In genomic region chr12:108179246-108179320, GRCm38 (mm10) we compare ENCODE assay signal across 8 mouse cellular contexts. TPM values are rescaled to one million over a fixed set of nuclear protein-coding genes. Genes with fewer than 3 reads are reported as not detected.
DNase-seq lines count a peak whose midpoint lies in the region; ATAC-seq and TF ChIP-seq lines count a peak whose summit lies in the region.

Gene Setd3 (minus strand): TSS chr12:108179314.

- WGBS in lung, embryonic 14.5 days: 0% methylated on average over 9 of the region's 9 CpGs
- WGBS in embryonic facial prominence, embryonic 12.5 days: 0% methylated on average over 4 of the region's 9 CpGs
- 2% methylated on average over 7 of the region's 9 CpGs for WGBS in heart, embryonic 14.5 days
- 0% methylated on average over 8 of the region's 9 CpGs for WGBS in neural tube, embryonic 12.5 days

- no peak for DNase-seq in lung, embryonic 14.5 days
- DNase-seq in lung, postnatal 14 days: no peak
- no peak for DNase-seq in left cerebral cortex, postnatal 25 days (ENCODE audit: low spot score in 2 of 2)
- DNase-seq in embryo, embryonic 10 days (ENCODE audit: low spot score): no peak
- DNase-seq in kidney, postnatal 14 days: no peak

- H3K27me3 ChIP-seq in lung, embryonic 14.5 days (ENCODE audit: insufficient read depth, low read length): no peaks in the 10 kb centered on the region
- no peaks in the 10 kb centered on the region for H3K27me3 ChIP-seq in embryonic facial prominence, embryonic 12.5 days
- H3K27me3 ChIP-seq in heart, embryonic 14.5 days (ENCODE audit: control insufficient read depth, insufficient read depth, low read length): no peaks in the 10 kb centered on the region
- H3K27me3 ChIP-seq in neural tube, embryonic 12.5 days (replicated peaks): no peaks in the 10 kb centered on the region

- no peak for TF ChIP-seq CTCF in lung, embryonic 14.5 days (IDR thresholded peaks at IDR 0.05; ENCODE audit: low read depth)

- peaks cover 12% of the 10 kb centered on the region for H3K4me1 ChIP-seq in lung, embryonic 14.5 days (ENCODE audit: insufficient read depth)
- H3K4me1 ChIP-seq in embryonic facial prominence, embryonic 12.5 days: peaks cover 28% of the 10 kb centered on the region
- H3K4me1 ChIP-seq in heart, embryonic 14.5 days (ENCODE audit: control insufficient read depth in 2 of 2, insufficient read depth in 2 of 2, low read length in 2 of 2): peaks cover 0 to 30% of the 10 kb centered on the region in 2 experiments; a peak in 3 of 4 replicates
- peaks cover 30% of the 10 kb centered on the region for H3K4me1 ChIP-seq in neural tube, embryonic 12.5 days

- ATAC-seq in lung, embryonic 14.5 days (ENCODE audit: insufficient read depth): no peak
- ATAC-seq in embryonic facial prominence, embryonic 12.5 days (ENCODE audit: insufficient number of reproducible peaks, insufficient read depth, low FRiP score, low TSS enrichment): no peak
- ATAC-seq in heart, embryonic 14.5 days (ENCODE audit: insufficient number of reproducible peaks, insufficient read depth, low FRiP score, low read depth): no peak
- no peak for ATAC-seq in neural tube, embryonic 12.5 days (ENCODE audit: low FRiP score, low read depth)

- peak within 1 kb of the TSS; percentile 94 for H3K9ac ChIP-seq in lung, embryonic 14.5 days
- H3K9ac ChIP-seq in embryonic facial prominence, embryonic 12.5 days: peak within 1 kb of the TSS; percentile 94
- peak within 1 kb of the TSS; percentile 97 for H3K9ac ChIP-seq in heart, embryonic 14.5 days (ENCODE audit: low read length)
- H3K9ac ChIP-seq in neural tube, embryonic 12.5 days: peak within 1 kb of the TSS; percentile 94

- peak within 1 kb of the TSS; percentile 93 for H3K27ac ChIP-seq in lung, embryonic 14.5 days (ENCODE audit: low read depth)
- H3K27ac ChIP-seq in embryonic facial prominence, embryonic 12.5 days: peak within 1 kb of the TSS; percentile 88
- peak within 1 kb of the TSS; percentile 73 to 93 for H3K27ac ChIP-seq in heart, embryonic 14.5 days (replicated peaks in 1 of 2; ENCODE audit: control insufficient read depth in 1 of 2, insufficient read depth in 1 of 2, low read depth in 2 of 2, low read length in 2 of 2)
- peak within 1 kb of the TSS; percentile 59 for H3K27ac ChIP-seq in neural tube, embryonic 12.5 days

- peak within 1 kb of the TSS; percentile 99 for H3K4me3 ChIP-seq in lung, embryonic 14.5 days (ENCODE audit: low read depth, low read length)
- peak within 1 kb of the TSS; percentile 89 for H3K4me3 ChIP-seq in embryonic facial prominence, embryonic 12.5 days
- peak within 1 kb of the TSS; percentile 78 to 99 for H3K4me3 ChIP-seq in heart, embryonic 14.5 days (ENCODE audit: control insufficient read depth in 1 of 2, insufficient read depth in 1 of 2, low read depth in 1 of 2, low read length in 2 of 2)
- H3K4me3 ChIP-seq in neural tube, embryonic 12.5 days: peak within 1 kb of the TSS; percentile 99

- peak within 1 kb of the TSS; percentile 90 for H3K4me2 ChIP-seq in lung, embryonic 14.5 days
- peak within 1 kb of the TSS; percentile 82 for H3K4me2 ChIP-seq in embryonic facial prominence, embryonic 12.5 days (replicated peaks)
- peak within 1 kb of the TSS; percentile 78 for H3K4me2 ChIP-seq in heart, embryonic 14.5 days (ENCODE audit: low read length)
- peak within 1 kb of the TSS; percentile 89 for H3K4me2 ChIP-seq in neural tube, embryonic 12.5 days (replicated peaks)

- intact Hi-C loops in left cerebral cortex, postnatal 25 days (cut with DNase I): no loop called here

- no peaks in the 10 kb centered on the region for H3K9me3 ChIP-seq in lung, embryonic 14.5 days (ENCODE audit: low read depth, low read length)
- no peaks in the 10 kb centered on the region for H3K9me3 ChIP-seq in embryonic facial prominence, embryonic 12.5 days
- no peaks in the 10 kb centered on the region for H3K9me3 ChIP-seq in heart, embryonic 14.5 days (ENCODE audit: control insufficient read depth, low read length)
- H3K9me3 ChIP-seq in neural tube, embryonic 12.5 days: no peaks in the 10 kb centered on the region

- H3K36me3 ChIP-seq in lung, embryonic 14.5 days (ENCODE audit: insufficient read depth): peaks cover 18% of the 10 kb centered on the region
- H3K36me3 ChIP-seq in embryonic facial prominence, embryonic 12.5 days: peaks cover 3% of the 10 kb centered on the region
- peaks cover 25% of the 10 kb centered on the region for H3K36me3 ChIP-seq in heart, embryonic 14.5 days (ENCODE audit: control insufficient read depth, insufficient read depth, low read length)
- H3K36me3 ChIP-seq in neural tube, embryonic 12.5 days: peaks cover 18% of the 10 kb centered on the region; the same call in 1 of the 2 replicates

RNA-seq across cellular contexts. Expression of gene Setd3, which starts in this region (rescaled TPM):
- polyA plus RNA-seq in lung, embryonic 14.5 days (2014; fragmentation: Nextera tagmentation; extraction: Ambion mirVana): 68.8 and 69.6 TPM in 2 replicates
- polyA plus RNA-seq in embryonic facial prominence, embryonic 12.5 days (2016; fragmentation: Nextera tagmentation; extraction: Ambion mirVana): 98.4 and 103 TPM in 2 replicates
- 60.4 and 68.2 TPM in 2 replicates for polyA plus RNA-seq in heart, embryonic 14.5 days (2014; fragmentation: Nextera tagmentation; extraction: Ambion mirVana)
- total RNA-seq in left cerebral cortex, postnatal 25 days (2021): 100 to 1,000 TPM; 151 to 157 TPM
- 104 and 114 TPM in 2 replicates for polyA plus RNA-seq in neural tube, embryonic 12.5 days (2016; fragmentation: Nextera tagmentation; extraction: Ambion mirVana)
